Comparison of ENCODE assay signal across 8 mouse cellular contexts in genomic region chr9:31858720-31859340, GRCm38 (mm10). TPM values are rescaled to one million over a fixed set of nuclear protein-coding genes. Genes with fewer than 3 reads are reported as not detected.
A peak's percentile ranks its signal among the peaks of the same experiment; 100 is the strongest.
DNase-seq lines count a peak whose midpoint lies in the region; ATAC-seq lines count a peak whose summit lies in the region.

No protein-coding gene starts in this region.

- ATAC-seq in lung, embryonic 15.5 days (ENCODE audit: borderline replicate concordance, extremely low read depth, low FRiP score, low TSS enrichment) = peak; percentile 31; the same call in 1 of the 2 replicates
- no peak; the same call in 1 of the 2 replicates for ATAC-seq in embryonic facial prominence, embryonic 11.5 days (replicated peaks; ENCODE audit: insufficient number of reproducible peaks, low FRiP score, low TSS enrichment, low read depth)
- no peak for ATAC-seq in inflammation-experienced regulatory T-cells, adult 6 months

- 5% methylated on average over 20 of the region's 20 CpGs for WGBS in lung, embryonic 15.5 days
- WGBS in embryonic facial prominence, embryonic 11.5 days = 7% methylated on average over 20 of the region's 20 CpGs

- peaks cover 9% of the 10 kb centered on the region; the same call in 1 of the 2 replicates for H3K27me3 ChIP-seq in lung, embryonic 15.5 days
- no peaks in the 10 kb centered on the region; the same call in 1 of the 2 replicates for H3K27me3 ChIP-seq in embryonic facial prominence, embryonic 11.5 days (ENCODE audit: control insufficient read depth, insufficient read depth, low read length)

- H3K27ac ChIP-seq in lung, embryonic 15.5 days = no peak overlapping the region
- no peak overlapping the region for H3K27ac ChIP-seq in embryonic facial prominence, embryonic 11.5 days (replicated peaks; ENCODE audit: low read depth, low read length)

- no peaks in the 10 kb centered on the region for H3K36me3 ChIP-seq in lung, embryonic 15.5 days
- H3K36me3 ChIP-seq in embryonic facial prominence, embryonic 11.5 days (replicated peaks; ENCODE audit: control insufficient read depth, insufficient read depth, low read depth, low read length) = no peaks in the 10 kb centered on the region

- intact Hi-C loops in heart, postnatal 10 days (cut with DNase I) = no loop called here

- no peak overlapping the region for H3K4me3 ChIP-seq in lung, embryonic 15.5 days
- H3K4me3 ChIP-seq in embryonic facial prominence, embryonic 11.5 days (ENCODE audit: low read depth, low read length) = peak overlapping the region; percentile 10; the same call in 1 of the 2 replicates

- no peaks in the 10 kb centered on the region for H3K9me3 ChIP-seq in lung, embryonic 15.5 days
- H3K9me3 ChIP-seq in embryonic facial prominence, embryonic 11.5 days (replicated peaks; ENCODE audit: control insufficient read depth, low read length) = no peaks in the 10 kb centered on the region

- 0 out of 2 replicates have a peak, but pooled peaks cover 6% of the 10 kb centered on the region for H3K4me1 ChIP-seq in lung, embryonic 15.5 days
- no peaks in the 10 kb centered on the region for H3K4me1 ChIP-seq in embryonic facial prominence, embryonic 11.5 days (ENCODE audit: control insufficient read depth, insufficient read depth, low read length)

- H3K9ac ChIP-seq in lung, embryonic 15.5 days = no peak overlapping the region
- H3K9ac ChIP-seq in embryonic facial prominence, embryonic 11.5 days (replicated peaks; ENCODE audit: low read length) = no peak overlapping the region

- DNase-seq in lung, adult 18-20 months = no peak
- DNase-seq in embryonic facial prominence, embryonic 11.5 days (ENCODE audit: low spot score) = peak; percentile 74
- DNase-seq in heart, postnatal 10 days = peak; percentile 24 to 28
- DNase-seq in liver = peak; percentile 7
- peak; percentile 38 for DNase-seq in right cerebral cortex, adult 18-20 months
- no peak for DNase-seq in adrenal gland, adult 2 months

- peak overlapping the region; percentile 44 for H3K4me2 ChIP-seq in lung, embryonic 15.5 days
- H3K4me2 ChIP-seq in embryonic facial prominence, embryonic 11.5 days (ENCODE audit: low read depth, low read length) = peak overlapping the region; percentile 35

RNA-seq across cellular contexts. Expression of gene Barx2, which starts 54.4 kb away (rescaled TPM):
- 0.07 TPM in 1 of 2 replicates, not detected in the other for polyA plus RNA-seq in lung, embryonic 15.5 days (2015; fragmentation: Nextera tagmentation; extraction: Ambion mirVana)
- 0.72 and 1.4 TPM in 2 replicates for polyA plus RNA-seq in embryonic facial prominence, embryonic 11.5 days (2014; fragmentation: Nextera tagmentation; extraction: Ambion mirVana)
- not detected for total RNA-seq in heart, postnatal 10 days (2021)
- not detected for total RNA-seq in adrenal gland, adult 2 months (2021)
- polyA plus RNA-seq in adrenal gland, adult 2 months (2012; rRNA removed) = 0.04 TPM in 1 of 2 replicates, not detected in the other
- not detected for polyA plus RNA-seq in inflammation-experienced regulatory T-cells, adult 6 months (2017; shearing (Covaris generic))

Comparison
In these comparisons a context has a peak if more than half of its experiments do, and no peak if none do; other contexts are left out.
1. DNase-seq: peak in embryonic facial prominence, embryonic 11.5 days (single experiment), heart, postnatal 10 days (2 of 2), liver (single experiment) and right cerebral cortex, adult 18-20 months (single experiment); none in lung, adult 18-20 months (0 of 2) and adrenal gland, adult 2 months (single experiment).